Mouse (Mus musculus) adrenal gland, adult 10 weeks (tissue): ENCODE results near the gene Prkab1. TPM values are rescaled to one million over a fixed set of nuclear protein-coding genes. Genes with fewer than 3 reads are reported as not detected.

Source experiments
- polyA plus RNA-seq: library from polyadenylated mRNA; stranded (reverse); fragments of 350-450 nt; fragmentation: Illumina TruSeq; extraction: RNeasy Lipid Tissue Mini Kit (QIAGEN cat#74804); gene quantifications from one replicate; pipeline ENCODE4 v1.2.3, GENCODE M21; 2014; ENCODE audit warnings: low read depth, low replicate concordance

Gene Prkab1
- polyA plus RNA-seq = 15.2 TPM

GRCm38 (mm10) chr5:116024327-116024739 is at the start of gene Prkab1:
Prkab1 (minus strand) TSS chr5:116024508.

Other genes with a start within 250 kb of the Prkab1 start
- gene Cit, start 179.2 kb downstream of the Prkab1 start, polyA plus RNA-seq = 2.3 TPM
- gene Tmem233, start 58.7 kb upstream of the Prkab1 start, polyA plus RNA-seq = 1.0 TPM